Mouse (Mus musculus) right cerebral cortex, postnatal 25 days (tissue): Measurements from ENCODE around the gene Selenbp1.
A peak's percentile ranks its signal among the peaks of the same experiment; 100 is the strongest.
"Not testable (repeated sequence)": the region's sequence is repeated elsewhere in the genome, so short reads cannot be mapped to it uniquely, and the experiment has no call there.

Experiments
- DNase-seq: peaks from one replicate; pipeline ENCODE4 v3.0.0; 2022

Selenbp1 gene

DNA sequence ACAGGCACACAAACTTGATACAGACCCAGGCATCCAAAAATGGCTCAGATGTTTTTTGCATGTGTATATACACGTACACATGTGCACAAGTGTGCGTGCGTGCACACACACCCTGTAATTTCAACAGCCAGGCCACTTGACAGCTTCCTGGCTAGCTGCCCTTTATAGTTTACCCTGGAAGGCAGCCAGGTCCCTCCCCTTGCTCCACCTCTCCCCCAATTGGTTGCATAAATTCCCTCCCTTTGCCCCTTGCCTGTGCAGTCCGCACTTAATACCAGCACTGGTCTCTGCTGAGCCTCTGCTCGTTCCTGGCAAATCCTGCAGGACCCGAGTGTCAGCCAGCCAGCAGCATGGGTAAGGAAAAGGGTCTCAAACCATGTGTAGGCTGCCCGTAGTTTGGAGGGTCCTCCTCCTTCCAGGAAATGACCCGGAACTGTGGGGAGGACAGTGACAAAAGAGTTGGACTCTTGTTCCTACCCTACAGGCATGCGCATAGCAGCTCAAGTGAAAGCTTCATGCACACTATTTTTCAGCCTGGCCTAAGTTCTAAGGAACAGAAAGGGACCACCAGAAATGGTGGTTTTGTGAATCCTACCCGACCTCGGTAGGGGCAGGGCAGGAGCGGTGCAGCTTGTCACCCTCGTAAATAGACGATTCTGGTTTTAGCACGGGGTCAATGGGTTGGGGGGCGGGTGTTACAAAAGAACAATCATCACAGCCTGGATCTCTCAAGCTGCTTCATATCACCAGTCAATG is at the start of gene Selenbp1:
Gene Selenbp1 (plus strand): TSS at position 248 of the 756 bp plus-strand sequence.
- DNase-seq, result peak; percentile 36

DNA sequence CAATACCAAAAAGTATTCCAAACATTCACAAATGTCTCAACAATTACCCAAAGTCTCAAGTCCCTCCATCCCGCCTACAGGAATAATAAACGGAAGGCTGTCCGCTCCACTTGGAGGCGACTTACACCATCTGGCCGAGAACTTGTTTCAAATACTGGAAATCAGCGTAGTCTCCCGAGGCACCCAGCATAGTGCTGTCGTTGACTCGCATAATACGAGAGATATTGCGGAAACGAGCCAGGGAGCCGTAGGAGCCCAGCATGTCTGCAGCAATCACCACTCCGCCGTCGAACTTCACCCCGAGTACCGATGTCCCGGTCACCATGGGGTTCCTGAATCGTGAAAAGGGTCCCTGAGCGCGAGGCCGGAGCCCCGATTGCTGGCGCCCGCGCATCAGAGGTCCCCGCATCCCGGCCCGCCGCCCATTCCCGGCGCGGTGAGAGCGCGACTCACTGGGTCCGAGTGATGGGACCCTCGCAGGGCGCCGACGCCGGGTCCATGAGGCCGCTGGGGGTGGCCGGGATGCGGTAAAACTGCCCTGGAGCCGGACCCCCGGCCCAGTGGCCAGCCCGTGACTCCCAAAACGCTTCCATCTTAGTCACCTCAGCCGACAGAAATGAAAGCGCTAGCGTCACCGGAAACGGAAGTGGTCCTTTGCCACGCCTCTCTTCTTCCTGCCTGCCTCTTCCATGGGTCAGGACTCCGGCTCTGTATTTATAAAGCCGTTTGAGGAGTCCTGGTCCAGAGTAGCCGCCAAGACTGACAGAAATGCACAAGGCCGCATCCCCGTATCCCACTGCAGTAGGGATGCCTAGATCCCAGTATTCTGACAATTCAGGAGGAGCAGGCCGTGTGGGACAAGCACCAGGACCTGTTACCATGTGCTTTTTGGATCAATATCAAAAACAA is 46.3 kb upstream of the Selenbp1 start, which contains the start of gene Psmb4:
Gene Psmb4 (minus strand): TSS at position 646 of the 909 bp plus-strand sequence.
- peak; percentile 84 for DNase-seq

DNA sequence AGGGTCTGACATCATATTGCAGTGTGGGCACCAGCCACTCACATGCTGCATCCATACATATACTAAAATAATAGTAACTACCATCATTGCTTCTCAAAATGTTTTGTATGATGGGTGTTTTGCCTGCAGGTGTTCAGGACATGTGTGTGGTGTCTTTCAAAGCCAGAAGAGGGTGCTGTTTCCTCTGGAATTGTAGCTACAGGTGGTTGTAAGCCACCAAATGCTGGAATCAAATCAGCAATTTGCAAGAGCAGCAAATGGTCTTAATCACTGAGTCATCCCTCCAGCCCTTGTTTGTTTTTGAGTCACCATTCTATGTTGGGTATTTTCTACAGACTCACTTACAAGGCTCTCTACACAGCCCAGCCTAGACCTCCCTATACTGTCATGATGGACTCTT is 44.3 kb upstream of the Selenbp1 start:
- DNase-seq, result no peak

DNA sequence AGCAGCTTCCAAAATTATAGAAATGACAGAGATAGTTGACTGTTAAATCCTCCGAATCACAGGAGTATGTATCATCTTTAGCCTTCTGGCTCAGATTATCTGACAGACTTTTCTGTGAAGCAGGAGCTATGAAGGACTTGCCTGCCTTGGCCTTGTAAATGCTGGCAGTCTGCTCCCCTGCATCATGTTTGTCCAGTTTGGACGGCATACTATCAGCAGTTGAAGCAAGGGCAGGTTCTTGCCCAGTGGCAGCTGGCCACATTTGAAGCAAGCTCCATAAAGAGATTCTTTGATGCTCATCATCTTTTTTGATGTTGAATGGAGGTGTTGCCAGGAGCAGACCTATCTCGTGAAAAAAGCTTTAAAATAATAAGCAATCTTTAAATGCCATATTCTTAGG is 38.8 kb upstream of the Selenbp1 start:
- DNase-seq, result no peak

DNA sequence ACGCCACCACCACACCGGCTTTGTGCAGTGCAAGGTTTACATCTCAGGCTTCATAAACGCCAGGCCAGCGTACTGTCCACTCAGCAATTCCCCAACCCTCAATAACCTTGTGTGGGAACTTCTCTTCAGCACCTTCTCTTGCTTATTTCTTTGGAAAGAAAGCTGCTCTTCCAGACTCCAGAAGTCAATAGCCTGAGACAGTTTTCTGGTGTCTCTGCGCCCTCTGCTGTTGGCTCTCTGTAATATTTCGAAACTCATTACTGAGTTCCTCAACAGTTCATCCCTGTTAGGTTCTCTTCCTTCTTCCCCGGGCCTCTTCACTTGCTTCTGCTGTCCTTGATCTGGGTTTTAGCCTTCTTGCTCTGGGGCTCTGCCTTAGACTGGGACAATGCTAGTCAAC is 30.1 kb upstream of the Selenbp1 start:
- DNase-seq, result peak; percentile 47

DNA sequence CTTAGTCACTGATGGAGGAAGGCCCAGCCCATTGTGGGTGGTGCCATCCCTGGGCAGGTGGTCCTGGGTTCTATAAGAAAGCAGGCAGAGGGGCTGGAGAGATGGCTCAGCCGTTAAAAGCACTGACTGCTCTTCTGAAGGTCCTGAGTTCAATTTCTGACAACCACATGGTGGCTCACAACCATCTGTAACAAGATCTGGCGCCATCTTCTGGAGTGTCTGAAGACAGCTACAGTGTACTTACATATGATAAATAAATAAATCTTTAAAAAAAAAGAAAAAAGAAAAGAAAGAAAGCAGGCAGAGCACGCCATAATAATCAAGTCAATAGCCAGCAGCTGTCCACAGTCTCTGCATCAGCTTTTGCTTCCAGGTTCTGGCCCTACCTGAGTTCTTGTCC is 28.1 kb upstream of the Selenbp1 start:
- not testable (repeated sequence) for DNase-seq

DNA sequence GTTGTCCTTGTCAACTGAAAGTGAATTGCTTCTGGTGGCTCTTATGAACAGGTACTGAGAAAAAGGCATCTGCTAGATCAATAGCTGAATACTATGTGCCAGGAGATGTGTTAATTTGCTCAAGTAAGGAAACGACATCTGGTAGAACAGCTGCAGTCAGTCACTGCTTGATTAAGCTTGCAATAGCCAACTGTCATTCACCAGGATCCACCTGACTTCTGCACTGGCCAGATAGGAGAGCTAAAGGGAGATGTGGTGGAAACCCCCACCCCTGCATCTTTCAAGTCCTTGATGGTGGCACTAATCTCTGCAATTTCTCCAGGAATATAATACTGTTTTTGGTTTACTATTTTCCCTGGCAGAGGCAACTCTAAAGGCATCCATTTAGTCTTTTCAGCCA is 26.4 kb upstream of the Selenbp1 start:
- DNase-seq, result no peak

DNA sequence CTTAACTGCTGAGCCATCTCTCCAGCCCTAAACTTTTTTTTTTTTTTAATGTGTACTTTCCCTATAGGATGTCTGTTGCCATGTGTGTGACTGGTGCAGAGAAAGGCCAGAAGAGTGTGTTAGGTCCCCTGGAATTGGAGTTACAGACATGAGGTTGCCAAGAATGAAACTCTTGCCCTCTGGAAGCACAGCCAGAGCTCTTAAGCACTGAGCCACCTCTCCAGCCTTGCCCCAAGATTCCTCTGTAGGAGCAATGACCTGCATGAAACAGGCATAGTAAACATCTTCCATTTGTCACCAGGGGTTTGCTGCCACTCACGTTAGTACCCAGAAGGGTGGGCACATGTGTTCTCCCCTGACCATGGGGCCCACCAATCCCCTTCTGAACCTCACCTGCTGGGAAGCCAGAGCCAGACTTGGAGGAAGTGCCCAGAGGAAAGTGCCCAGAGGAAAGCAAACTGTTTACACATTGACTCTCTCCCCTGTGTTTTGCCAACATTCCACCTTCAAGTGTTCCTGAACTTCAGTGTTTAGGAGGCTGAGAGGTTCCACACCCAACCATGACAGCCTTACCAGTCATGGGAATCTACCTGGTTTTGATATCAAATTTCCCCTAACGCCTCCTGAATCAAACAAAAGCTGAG is 21.7 kb upstream of the Selenbp1 start:
- DNase-seq, result no peak

DNA sequence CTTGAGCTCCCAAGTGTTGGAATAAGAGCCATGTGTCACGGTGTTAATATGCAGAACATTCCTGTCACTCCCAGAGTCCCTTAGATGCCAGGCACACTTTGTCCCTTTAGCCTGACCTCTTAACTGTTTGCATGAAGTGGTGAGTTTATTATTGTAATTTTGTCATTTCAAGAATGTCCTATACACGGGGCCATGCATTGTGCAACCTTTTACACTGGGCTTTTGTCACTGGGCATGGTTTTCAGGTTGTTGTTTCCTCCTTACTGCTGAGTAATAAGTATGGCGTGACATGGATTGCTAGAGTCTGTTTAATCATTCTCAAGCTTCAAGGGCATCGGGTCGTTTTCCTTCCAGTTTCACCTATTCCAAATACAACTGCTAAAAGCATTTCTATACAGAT is 19.1 kb upstream of the Selenbp1 start:
- DNase-seq, result no peak

DNA sequence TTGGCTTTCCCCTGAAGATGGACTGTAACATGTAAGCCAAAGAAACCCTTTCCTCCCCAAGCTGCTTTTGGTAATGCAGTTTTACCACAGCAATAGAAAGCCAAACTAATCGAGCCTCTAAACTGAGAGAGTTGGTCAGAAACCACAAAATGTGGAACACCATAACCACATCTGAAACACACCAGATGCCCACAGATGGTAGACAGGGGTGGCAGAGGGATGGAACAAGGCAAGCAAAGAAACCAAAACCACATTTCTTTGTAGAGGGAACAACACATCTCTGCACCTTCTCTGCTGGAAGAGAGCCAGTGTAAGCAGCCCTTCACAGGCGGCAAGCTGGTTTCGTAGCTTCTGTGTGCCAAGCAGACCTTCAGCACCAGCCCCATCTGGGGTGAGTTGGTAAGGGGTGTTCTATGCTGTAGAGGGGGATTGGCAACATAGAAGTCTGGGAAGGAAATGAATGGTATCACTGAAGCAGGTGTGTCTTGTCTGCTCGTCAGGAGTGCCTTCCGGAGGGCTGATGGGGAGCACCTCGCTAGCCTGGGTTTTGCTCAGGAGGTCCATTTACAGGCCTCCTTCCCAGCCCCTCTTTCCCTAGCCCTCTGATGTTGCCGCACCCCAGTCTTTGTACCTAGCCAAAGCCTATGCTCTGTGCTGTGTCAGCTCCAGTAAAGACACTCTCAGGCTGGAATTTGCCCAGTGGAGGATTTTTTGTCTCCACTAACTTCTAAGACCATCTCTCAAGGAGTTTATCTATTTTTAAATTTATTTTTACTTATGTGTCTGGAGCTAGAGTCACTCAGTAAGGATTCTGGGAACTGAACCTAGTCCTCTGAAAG is 16.7 kb upstream of the Selenbp1 start:
- DNase-seq, result no peak

DNA sequence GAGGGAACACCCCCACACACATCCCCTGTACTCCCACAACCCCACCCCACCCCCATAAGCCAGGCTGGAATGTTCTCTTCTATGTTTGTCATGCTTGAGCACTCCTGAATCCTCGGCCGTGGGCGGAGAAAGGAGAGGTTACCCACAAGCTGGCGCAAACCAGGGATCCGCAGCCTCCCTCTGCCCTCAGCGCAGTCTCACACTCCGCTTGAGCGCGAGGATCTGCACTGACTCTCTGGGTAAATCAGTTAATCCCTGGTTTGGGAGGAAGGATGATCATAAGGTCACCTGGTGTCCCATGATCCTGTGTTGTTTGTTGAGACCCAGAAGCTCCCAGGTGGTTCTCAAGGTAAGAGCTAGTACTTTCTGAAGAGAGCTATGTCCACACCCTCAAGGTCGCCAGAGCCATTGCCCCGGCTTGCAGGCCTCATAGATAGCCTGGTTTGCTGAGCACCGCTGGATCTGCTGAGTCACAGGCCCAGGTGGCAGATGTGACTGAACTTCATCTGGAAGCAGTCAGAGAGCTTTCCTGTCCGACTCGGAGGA is 15.0 kb upstream of the Selenbp1 start:
- DNase-seq, result peak; percentile 23

DNA sequence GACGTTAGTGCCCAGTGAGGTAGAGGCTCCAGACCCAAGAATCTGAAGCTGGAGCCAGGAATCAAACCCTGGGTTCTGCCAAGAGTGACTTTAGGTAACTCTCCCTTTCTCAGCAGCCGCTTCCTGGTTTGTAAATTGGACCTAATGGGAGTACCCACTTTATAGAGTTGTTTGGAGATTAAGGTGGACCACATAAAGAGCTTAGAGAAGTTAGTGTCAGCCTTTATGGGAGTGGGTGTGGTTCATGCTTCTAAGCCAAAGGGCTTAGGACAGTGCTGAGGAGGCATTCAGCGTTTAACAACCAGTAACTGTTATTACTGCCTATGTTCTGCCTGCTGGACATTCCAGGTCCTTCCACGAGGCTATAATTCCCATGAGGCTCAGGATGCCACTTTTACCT is 14.0 kb upstream of the Selenbp1 start:
- no peak for DNase-seq

DNA sequence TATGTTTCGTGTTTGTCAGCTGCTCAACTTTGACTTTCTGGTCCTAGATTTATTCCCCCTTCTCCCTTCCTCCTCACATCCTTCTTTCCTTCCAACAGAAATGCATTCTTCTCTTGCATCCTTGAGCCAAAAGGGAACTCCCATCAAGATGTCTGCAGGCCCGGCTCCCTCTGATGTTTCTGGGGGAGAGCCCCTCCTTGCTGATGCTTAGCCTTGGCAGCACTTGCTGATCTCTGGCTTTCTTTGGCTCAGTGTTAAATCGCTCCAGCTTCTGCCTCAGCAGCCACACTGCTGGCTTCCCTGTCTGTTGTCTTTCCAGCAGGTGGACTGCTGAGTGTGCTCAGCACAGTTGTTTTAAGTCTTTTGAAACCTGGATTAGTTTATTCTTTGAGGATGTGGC is 11.8 kb upstream of the Selenbp1 start:
- no peak for DNase-seq

DNA sequence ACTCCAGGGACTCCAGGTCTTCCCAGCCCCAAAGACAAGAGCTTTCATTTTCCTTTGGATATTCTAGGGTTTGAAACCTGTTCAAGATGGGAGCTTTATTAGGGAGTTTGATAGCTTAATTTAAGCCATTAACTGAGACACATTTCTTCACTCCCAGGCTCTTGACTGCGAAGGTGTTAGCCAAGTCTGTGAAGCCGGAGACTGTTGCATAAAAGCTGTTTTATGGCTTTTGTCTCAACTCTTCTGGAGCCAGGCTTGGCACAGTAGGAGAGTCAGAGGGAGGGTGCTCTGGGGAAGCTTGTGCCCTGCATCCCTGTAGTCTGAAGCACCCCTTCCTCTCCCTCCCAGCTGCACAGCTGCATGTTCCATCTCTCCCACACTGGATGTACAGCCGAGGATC is 10.5 kb upstream of the Selenbp1 start:
- DNase-seq, result no peak

DNA sequence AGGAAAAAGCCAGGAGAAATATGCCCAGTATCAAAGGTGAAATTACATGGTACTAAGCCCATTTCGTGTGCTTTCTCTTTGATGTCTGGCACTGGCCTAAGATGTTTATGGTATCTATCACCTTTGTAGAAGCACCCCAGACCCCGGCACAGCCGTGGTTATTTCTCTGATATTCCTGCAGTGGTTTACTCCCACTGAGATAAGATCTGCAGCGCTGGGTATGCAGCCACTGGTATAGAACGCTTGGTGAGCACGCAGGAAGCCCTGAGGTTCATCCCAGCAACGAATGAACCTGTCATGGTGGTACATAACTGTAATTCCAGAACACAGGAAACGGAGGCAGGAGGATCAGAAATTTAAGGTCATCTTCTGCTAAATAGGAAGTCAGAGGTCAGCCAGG is 8.2 kb upstream of the Selenbp1 start:
- no peak for DNase-seq

DNA sequence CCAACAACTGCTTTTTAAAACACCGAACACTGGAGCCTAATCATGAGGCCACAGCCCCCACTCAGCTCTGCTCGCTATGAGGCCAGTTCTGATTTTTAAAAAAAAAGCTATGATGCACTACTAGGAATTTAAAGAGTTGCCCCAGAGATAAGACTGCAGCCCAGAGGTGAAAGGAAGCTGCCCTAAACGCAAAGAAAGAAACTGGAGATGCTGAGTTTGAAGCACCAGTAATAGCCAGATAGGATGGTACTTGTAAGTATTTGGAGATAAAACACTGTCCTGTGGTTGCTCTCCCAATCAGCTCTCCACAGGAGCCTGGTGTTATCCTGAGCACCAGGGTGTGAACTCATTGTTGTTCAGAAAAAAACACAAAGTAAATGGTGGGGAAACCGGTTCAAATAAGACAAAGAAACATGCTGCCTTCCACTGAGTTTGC is 6.5 kb upstream of the Selenbp1 start:
- not testable (repeated sequence) for DNase-seq

DNA sequence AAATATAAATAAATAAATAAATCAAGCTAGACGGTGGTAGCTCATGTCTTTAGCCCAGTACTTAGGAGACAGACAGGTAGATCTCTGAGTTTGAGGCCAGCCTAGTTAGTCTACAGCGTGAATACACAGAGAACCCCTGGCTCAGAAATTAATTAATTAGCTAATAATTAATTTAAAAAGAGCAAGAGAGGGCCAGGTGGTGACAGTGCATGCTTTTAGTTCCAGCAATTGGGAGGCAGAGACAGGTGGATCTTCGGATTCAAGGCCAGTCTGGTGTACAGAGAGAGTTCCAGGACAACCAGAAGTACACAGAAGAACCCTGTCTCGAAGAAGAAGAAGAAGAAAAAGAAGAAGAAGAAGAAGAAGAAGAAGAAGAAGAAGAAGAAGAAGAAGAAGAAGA is 3.9 kb upstream of the Selenbp1 start:
- not testable (repeated sequence) for DNase-seq

DNA sequence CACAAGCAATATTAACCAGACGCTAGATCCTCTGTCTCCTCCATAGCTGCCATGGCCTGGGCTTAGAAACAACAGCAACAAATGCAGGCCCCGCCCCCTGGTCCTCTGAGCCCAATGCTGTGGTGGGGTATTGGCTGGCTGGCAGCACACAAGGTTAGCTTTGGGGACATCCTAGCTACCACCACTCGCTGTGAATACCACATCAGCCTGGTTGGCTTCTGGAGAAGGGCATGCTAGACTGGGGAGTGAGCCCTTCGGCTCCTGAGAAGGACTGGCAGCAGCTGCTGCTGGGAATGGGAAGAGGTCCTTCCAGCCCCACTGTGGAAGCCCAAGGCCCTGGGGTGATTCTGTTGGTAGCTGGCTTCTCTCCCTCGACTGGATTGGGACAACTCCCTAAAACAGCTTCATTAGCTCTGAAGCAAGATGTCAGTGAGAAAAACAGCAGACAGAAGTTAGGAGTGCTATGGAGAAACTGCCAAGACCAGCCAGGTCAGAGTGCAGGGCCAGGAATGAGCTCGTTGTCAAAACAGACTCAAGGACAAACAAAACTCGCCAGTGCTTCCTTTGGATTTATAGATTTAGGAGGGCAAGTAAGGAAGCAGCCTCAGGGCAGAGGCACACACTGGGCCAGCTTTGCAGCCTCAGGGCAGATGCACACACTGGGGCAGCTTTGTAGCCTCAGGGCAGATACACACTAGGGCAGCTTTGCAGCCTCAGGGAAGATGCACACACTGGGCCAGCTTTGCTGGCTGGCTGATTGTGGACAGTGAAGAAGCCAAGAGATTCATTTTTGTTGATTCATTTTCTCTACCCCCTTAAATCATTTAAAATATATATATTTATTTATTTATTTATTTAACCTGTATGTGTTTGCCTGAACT is 2.2 kb upstream of the Selenbp1 start:
- not testable (repeated sequence) for DNase-seq

DNA sequence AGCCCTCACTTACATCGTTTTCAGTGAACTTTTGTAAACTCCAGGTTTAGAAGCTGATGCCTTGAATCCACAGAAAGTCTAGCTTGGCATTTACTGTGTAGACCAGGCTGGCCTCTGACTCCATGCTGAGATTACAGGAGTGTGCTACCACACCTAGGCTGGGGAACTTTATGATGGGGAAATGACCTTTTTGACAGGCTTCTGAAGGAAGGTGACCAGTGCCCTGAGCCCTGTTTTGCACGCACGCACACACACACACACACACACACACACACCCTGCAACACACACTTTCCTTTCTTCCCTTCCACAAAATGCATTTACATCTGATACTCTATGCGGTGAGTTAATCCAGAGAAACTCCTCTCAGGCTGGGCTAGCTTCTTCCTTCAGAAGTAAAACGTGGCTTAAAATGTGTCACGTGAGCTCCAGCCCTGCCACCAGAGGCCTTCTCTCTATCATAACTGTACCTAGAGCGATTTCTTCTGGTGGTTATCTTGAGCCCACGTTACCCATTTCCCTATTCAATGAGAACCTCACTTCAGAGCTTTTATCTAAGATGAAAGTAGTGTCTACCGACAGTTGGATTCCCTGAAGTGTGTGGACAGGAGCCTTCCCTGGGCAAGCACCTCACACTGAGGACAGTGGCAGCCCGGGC is 1.3 kb upstream of the Selenbp1 start:
- DNase-seq, result not testable (repeated sequence)

DNA sequence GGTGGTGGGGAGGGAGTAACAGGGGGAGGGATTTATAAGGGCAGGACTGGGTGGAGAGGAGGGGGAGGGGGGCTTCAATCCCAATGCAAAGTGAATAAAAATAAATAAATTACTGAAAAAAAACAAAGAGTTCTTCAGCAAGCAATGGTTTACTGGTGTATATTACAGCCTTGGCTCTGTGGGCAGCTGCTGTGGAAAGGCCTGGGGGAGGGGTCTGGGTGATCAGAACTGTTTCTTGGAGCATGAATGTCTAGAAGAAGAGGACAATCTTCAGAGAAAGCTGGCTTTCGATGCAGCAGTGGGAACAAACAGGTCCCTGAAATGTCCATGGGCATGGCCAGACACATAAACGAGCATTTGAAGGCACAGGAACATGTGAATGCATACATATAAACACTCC is 577 bp upstream of the Selenbp1 start:
- not testable (repeated sequence) for DNase-seq

DNA sequence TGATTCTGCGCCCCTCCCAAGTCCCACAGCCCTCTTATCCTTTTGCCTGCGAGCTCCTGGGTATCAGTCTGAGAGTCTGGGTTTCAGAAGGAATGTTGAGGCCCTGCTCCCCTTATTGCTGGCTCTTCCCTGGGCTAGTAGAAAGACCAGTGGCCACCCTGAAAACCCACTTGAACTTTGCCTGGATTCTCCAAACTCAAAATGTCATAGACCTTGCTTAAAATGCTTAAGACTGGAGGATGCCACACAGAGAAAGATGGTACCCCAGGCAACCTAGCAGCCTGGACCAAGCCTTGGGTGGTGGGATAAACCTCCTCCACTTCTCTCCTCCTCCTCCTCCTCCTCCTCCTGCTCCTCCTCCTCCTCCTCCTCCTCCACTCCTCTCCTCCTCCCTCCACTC is 748 bp downstream of the Selenbp1 start:
- not testable (repeated sequence) for DNase-seq
